Mouse (Mus musculus): ENCODE data around the gene Timm10.
A peak's percentile ranks its signal among the peaks of the same experiment; 100 is the strongest.
"Not testable (repeated sequence)": the region's sequence is repeated elsewhere in the genome, so short reads cannot be mapped to it uniquely, and the experiment has no call there.

The Timm10 gene

DNA sequence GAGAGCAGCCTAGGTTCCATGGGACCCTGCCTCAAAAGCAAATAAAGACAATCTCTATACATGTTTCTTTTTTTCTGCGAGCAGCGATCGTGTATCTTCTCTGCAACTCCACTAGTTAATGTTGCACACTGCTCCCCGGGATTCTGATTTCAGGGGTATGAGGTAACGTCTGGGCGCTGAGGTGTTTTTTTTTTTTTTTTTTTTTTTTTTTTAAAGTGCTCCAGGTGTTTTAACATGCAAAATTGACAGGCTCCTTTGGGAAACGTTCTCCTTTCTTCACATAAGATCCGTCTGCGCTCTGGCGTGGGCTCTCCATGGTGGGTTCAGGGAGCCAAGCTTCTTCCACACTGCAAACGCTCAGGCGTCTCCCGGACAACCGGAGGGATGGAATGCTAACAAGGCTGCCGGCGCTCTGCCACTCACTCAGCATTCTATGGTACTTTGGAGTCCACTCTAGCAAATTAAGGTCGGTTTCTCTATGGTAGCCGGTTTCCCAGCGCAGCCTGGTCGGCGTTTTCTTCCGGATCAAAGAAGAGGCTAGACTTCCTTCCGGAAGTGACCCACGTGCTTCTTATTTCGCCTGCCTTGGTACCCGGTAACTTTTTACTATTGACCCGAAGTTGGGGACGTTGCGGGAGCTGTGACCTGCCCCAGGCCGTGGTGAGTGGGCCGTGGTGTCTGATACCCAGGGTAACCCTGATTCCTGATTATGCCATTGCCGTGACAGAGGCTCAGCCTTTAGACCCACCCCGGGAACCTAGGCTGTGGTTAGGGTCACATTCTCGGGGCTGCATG is at the start of gene Timm10:
TSS of gene Timm10 (plus strand) at position 510 of the 795 bp plus-strand sequence.
- peak; percentile 43 to 79 for DNase-seq (ENCODE audit: low spot score in 2 of 2)

DNA sequence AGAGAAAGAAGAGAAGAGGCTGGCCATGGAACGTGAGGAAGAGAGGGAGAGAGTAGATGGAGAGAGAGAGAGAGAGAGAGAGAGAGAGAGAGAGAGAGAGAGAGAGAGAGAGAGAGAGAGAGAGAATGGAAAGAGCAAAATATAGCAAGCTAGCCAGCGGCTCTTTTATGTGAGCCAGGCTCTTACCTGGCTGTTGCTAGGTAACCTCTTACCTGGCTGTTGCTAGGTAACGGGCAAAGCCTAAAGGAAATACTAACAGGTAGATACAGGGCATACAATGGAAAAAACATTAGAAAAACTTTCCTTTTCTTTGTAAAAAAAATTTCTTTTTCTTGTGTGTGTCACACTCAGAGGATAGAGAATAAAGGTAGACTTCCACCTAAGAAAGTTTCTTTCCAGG is 49.1 kb upstream of the Timm10 start:
- DNase-seq (ENCODE audit: low spot score in 2 of 2) = no peak

DNA sequence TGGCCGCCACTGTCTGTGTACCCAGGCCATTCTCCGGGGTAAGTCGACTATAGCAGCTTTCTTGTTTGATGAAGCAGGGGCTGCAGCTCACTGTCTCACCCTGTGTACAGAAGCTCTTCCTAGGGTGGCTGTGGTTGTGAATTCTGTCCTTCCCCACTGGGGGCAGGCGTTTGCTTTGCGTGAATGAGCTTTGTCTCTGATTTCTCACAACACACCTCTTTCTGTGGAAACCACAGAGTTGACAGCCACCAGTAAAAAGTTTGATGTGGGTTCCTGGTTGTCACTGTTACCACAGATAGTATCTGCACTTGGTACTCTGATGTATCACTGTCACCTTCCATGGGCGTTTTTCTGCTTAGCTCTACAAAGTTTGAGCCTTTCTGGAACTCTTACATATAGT is 47.6 kb upstream of the Timm10 start:
- no peak for DNase-seq (ENCODE audit: low spot score in 2 of 2)

DNA sequence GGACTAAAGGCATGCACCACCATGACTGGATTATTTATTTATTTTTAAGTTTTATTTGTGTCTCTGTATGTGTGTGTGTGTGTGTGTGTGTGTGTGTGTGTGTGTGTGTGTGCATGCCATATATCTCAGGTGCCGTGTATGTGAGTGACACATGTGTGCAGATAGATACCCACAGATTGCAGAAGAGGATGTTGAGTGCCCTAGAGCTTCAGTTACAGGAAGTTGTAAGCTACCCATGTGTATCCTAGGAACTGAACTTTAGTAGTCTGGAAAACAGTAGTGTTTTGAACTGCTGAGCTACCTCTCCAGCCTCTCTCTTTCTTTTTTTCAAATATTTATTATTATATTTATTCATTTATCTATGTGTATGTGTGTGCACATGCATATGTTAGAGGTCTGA is 43.5 kb upstream of the Timm10 start:
- no peak for DNase-seq (ENCODE audit: low spot score in 2 of 2)

DNA sequence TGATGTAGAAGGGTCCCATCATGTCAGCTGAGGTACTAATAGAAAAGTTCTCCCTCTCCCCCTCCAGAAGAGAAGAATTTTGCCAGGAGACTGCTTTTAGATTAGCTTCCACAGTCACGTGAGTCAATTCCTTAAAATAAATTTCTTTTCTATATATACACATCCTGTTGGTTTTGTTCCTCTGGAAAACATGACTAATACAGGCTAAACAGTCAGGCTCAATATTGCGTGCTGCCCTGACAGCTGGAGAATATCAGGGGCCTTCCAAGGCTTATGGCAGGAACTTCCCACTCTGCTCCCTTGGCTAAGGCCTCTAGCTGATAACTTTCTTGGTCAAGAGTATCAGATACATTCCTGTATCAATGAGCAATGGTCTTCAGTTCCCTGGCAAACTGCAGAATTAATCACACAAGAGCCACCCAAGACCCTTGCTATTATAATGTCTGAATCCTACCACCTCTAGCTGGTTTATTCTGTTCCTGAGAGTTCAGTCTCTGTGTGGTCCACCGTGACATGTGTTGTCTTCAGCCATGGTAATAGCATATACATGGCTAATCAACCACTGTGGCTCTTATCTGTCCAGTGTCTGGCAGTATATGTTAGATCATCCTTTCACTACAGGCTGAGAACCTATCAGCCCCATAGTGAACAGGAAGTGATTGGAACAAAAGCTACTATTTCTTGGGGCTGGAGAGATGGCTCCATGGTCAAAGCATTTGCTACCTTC is 42.8 kb upstream of the Timm10 start:
- no peak for DNase-seq (ENCODE audit: low spot score in 2 of 2)

DNA sequence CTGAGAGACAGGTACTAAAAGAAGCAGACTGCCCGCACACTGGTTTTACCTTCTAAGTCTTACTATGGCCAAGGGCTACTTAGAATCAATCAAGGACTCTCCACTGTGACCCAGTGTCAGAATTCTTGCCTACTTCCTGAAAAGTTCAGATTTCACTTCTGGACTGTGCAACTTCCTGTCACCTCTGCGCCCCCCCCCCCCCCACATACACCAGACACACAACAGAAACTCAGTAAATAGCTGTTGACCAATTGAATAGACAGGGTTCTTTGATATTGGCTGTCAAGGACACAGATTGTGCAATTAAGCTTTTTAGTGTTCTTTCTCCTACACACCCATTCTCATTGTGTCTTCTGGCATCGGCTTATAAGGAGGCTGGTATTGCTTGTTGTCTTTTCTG is 38.5 kb upstream of the Timm10 start:
- no peak for DNase-seq (ENCODE audit: low spot score in 2 of 2)

DNA sequence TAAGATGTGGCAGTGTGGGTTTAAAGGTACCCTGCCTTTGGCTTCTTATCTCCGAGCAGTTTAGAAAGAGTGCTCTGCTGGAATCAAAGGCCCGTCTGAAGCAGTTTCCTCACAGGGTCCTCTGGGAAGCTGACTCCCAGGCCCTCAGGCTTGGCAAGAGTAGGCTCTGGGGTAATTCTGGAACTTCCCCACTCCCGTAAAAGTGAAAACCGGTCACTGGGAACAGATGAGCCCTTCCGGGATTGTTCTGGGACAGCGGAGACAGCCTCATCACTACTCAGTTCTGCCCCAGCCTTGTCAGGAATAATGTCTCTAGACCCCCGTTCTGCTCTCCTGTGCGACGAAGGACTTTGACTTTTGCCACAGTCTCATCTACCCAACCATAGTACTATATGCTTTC is 36.4 kb upstream of the Timm10 start:
- DNase-seq (ENCODE audit: low spot score in 2 of 2) = no peak

DNA sequence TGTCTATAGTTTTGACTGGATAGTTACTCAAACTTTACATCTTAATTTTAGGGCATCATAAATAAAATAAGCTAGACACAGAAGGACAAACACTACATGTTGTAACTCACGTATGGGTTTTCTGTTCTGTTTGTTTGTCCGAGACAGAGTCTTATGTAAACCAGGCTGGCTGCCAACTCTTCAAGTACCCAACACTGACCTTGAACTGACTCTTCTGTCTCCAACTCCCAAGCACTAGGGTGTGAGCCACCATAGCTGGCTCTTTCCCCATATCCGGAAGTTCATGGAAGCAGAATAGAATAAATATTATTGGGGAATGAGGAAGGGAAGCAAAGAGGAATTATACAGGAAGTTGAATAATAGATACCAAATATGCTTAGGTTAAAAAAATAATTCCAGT is 34.3 kb upstream of the Timm10 start:
- DNase-seq (ENCODE audit: low spot score in 2 of 2) = no peak

DNA sequence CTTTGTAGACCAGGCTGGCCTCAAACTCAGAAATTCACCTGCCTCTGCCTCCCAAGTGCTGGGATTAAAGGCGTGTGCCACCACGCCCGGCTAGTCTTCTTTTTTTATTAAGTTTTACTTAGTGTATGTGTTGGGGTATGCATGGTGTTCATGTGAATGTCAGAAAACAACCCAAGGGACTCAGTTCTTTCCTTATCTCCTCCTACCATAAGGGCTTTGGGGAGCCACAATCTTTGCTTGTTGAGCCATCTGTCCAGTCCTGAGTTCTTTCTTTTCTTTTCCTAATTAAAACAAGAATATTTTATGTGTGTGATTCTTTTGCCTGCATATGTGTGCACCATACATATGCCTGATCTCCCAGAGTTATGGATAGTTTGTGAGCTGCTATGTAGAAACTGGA is 33.6 kb upstream of the Timm10 start:
- no peak for DNase-seq (ENCODE audit: low spot score in 2 of 2)

DNA sequence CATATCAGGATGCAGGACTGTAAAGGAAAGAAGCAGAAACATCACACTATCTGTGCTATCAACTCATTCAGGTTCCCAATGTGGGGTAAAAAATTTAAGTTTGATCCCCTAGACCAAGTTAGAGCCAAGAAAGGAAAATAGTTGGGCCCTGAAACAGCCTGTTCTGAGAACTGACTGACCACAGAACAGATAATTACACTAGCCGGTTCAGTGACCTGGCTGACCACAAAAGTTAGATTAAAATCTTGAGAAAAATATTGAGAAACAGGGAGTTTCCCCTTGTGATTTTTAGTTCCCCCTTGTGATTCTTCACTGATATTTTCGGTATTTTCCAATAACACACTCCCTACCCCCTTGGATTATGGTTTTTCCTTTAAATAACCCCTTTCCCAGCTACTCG is 32.9 kb upstream of the Timm10 start:
- DNase-seq (ENCODE audit: low spot score in 2 of 2) = no peak

DNA sequence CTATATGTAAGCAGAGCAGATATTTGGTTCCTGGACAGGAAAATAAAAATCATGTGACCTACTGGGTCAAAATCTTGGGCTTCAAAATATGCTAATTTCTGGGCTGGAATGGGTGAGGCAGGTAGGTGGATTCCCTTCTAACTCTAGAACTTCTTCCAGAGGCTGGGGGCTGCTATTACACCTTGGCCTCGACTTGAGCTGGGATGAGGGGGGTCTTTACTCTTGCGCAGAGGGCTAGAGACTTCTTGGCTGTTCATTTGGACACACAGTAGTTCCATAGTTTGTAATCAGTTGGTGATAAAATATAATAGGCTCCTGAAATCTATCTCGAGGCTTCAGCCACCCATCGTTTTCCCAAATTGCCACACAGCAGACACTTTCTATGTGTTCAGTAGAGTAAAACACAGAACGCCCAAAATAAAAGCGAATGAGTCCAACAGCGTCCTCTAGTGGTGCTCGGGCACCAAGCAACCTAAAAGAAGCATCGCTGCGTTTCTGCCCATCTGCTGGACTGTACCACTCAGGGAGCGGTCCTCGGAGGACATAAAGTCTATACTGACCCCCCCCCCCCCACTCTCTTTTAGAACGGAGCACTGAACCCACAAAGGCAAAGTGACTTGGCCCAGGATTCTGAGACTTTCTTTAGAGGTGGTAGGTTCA is 28.8 kb upstream of the Timm10 start:
- DNase-seq (ENCODE audit: low spot score in 2 of 2) = peak; percentile 74 to 86

DNA sequence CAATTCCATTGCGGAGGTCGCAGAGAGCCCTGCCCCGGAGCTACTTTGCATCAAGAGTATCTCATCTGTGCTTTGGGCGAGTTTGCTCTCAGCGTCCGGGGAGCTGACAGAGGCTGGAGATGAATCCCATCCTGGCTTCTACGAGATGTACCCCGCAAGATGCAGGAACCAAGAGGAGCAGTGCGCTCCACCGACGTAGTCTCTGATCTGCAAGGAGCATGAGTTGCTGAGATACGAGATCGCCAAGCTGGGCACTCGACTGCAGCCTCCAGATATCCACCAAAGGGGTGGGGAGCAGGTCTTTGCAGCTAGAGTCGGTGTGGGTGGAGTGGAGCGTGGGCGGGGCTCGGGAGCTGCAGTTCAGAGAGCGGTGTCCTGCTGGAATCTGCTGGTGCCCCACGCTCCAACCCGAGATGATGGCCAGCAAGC is 28.3 kb upstream of the Timm10 start, which contains the start of gene Ube2l6:
TSS of gene Ube2l6 (plus strand) at position 336 of the 429 bp plus-strand sequence.
- peak in 1 of 2 experiments; percentile 54 for DNase-seq (ENCODE audit: low spot score in 2 of 2)

DNA sequence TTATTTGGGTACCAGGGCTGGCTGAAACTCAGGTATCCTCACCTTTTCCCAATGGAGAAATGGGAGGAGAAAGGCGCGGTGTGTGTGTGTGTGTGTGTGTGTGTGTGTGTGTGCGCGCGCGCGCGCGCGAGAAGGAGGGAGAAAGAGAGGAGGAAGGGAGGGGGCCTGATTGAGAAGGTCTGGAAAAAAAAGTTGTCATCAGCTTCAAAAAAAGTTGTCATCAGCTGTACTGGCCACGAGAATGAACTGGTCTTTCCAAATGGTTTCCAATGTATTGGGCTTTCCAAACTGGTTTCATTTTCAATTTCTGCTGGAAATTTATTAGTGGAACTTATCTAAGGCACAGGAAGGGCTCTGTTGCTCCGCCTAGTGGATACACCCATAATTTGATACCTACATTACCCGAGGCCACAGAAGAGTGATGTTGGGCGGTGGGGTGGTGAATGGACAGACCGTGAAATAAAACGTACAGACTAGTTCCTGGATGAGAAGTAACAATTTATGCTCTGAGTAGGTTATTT is 27.7 kb upstream of the Timm10 start:
- DNase-seq (ENCODE audit: low spot score in 2 of 2) = peak in 1 of 2 experiments; percentile 56

DNA sequence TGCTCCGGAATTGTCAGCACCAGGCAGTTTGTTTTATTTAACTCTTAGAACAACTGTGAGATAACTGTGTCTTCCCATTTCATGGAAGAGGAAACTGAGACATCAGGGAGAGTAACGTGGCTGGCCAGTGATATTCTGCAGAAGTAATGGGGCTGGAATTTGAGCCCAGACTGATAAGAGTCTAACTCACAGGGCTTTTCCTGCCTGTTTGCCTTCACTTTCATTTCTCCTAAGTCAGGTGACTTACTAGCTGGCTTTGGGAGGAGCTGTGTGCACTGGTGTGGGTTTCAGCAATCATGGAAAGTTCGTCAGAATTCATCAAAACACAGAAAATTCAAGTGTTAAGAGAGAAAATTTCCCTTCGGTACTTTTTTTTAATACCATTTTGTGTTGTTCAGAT is 26.5 kb upstream of the Timm10 start:
- no peak for DNase-seq (ENCODE audit: low spot score in 2 of 2)

DNA sequence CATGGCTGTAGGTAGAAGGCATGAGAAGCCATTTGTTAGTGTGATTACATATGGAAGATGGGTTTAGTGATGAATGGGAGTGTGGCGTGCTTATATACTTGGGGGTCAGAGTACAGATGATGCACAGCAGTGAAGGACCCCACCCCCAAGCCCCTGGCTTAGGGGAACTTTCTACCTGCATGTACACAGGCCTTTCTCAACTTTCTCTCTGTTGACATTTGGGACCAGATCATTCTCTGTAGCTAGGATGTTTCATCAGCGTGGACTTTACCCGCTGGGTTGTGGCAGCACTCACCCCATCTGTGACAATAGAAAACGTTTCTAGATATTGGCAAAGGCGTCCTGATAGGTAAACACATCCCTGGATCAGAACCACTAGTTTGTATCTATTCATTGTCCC is 25.6 kb upstream of the Timm10 start:
- not testable (repeated sequence) for DNase-seq (ENCODE audit: low spot score in 2 of 2)

DNA sequence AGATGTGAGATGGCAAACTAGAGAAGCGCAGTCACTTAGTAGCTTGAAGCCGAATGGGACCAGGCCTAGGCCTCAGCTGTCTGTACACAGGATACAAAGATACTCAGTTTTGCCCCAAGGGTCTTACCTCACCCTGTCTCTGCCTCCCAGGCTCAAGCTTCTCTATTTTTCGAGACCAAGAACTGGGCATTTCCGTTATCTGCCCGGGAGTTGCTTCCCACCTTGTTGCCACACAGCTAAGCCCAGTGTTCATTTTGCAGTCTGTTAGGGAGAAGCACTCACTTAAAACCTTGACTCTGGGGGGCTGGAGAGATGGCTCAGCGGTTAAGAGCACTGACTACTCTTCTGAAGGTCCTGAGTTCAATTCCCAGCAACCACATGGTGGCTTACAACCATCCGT is 22.8 kb upstream of the Timm10 start:
- DNase-seq (ENCODE audit: low spot score in 2 of 2) = no peak

DNA sequence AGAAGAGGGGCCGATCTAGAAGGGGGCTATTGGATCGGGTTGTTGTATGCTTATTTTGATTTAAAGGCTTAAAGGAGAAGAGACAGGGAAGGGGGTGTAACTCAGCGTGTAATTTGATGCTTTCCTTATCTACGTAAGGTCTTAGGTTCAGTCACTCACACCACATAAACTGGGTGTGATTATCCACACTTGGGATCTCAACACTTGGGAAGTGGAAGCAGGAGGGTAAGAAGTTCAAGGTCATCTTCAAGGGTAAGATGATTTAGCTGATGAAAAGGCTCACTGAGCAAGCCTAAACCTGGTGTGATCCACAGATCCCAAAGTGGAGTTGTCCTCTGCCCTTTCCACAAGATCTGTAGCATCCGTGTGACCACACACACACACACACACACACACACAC is 20.3 kb upstream of the Timm10 start:
- DNase-seq (ENCODE audit: low spot score in 2 of 2) = no peak

DNA sequence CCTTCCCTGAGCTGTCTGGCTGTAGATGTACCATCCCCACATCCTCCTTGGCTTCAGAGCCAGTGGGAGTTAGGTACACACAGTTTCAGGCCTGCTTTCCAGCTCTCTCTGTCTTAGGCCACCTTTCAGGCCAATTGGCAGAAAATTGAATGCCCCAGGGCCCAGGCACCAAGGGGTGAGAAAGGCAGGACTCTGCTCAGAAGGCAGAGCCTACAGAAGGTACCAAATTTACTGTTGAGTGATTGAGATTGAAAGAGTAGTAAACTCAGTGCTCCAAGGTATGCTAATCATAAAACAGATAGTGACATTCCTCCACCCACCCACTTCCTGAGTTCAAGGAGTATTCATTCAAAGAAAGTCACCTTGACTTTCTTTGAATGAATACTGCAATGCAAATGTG is 17.5 kb upstream of the Timm10 start:
- no peak for DNase-seq (ENCODE audit: low spot score in 2 of 2)

DNA sequence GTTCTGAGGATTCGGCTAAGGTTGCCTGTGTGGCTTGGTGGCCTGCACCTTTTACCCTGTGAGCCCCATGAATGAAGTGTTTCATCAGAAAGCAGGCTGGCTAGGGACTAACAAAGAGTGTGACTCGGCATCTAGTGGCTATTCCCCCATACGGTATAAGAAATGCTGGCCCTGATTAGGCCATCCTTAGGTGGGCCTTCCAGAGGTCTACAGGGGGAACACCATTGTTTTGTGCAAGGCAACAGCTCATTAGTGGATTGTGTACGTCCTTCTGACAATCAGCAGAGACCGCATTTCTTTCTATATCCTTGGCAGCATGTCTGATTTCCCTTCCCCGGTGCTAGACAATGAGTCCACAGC is 16.3 kb upstream of the Timm10 start:
- no peak for DNase-seq (ENCODE audit: low spot score in 2 of 2)

DNA sequence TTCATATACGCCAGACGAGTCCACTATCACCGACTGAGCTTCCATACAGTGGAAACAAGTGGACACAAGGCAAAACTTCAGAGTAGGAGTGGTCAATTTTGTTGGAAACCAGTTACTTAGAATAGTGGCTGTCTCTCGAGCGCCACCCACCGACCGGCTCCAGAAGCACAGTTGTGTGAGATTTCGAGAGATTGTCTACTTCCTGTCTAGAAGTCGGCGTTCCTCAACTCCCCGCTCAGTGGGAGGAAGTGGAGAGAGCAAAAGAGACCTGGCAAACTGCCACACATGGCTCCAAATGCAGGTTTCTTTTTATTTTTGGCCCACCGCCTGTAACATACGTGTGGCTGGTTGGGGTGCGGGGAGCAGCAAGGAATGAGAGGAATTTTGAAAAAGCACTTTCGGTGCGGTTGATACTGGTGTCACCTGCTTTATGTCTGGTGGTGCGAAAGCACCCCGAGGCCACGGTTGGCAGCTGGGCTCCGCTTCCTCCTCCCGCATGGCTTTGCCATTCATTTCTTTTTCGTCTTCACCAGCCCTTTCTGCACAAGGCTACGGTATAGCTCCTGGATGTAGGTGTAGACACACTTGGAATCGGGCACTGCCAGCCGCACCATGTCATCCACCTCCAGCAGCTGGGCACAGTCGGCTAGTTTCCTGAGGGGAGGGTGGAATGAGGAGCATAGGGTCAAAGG is 15.8 kb upstream of the Timm10 start:
- DNase-seq (ENCODE audit: low spot score in 2 of 2) = peak; percentile 68 to 86

DNA sequence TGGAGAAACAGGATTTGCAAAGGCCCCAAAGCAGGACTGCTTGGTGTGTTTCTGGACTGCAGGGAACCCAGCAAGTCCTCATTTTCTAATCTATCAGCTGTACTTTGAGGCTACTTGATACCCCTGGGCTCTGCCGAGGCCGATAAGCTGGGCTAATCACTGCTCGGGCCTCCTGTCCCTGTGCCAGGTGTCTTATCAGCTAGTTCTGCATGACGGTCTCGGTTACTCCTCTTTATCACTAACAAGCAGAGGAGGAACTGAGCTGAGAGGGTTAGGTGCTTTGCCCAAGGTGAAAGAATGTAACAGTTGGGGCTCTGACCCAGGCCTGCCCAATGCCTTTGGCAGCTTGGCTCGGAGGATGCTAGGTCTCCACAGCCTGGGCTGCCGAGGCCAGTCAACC is 14.9 kb upstream of the Timm10 start:
- no peak for DNase-seq (ENCODE audit: low spot score in 2 of 2)

DNA sequence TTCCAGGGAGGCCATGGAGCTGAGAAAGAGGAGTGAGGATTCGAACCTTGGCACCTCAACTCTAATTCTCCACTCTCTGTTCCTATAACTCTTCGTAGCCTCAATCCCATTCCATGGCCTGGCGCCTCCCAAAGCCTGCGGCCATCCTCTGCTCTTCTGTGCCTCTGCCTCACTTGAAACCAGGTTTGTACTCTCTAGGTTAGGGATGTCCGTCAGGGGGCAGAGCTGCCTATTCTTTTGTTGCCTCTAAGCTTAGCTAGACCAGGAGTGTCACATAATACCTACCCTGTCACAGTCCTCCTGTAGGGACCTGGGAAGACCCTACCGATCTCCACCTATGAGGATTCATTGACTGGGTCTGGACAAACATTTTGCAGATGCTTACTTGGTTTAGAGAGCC is 14.1 kb upstream of the Timm10 start:
- DNase-seq (ENCODE audit: low spot score in 2 of 2) = no peak

Data from cerebellum, postnatal 4 days (tissue).